Mouse (Mus musculus) G1E-ER4 (cell line): ENCODE measurements around the gene Fam20b. TPM values are rescaled to one million over a fixed set of nuclear protein-coding genes. Genes with fewer than 3 reads are reported as not detected.

ENCODE experiments used
- GATA1 ChIP-seq: IDR thresholded peaks from one replicate; pipeline ENCODE4 v1.8.0; 2012; ENCODE audit warnings: low read length, inconsistent platforms
- polyA plus RNA-seq: library from polyadenylated mRNA; stranded (reverse); fragments of >175 nt; gene quantifications from 2 replicates; pipeline ENCODE4 v1.2.3, GENCODE M21; 2012

Fam20b gene
- polyA plus RNA-seq, 1 experiment: 11.7 TPM

DNA sequence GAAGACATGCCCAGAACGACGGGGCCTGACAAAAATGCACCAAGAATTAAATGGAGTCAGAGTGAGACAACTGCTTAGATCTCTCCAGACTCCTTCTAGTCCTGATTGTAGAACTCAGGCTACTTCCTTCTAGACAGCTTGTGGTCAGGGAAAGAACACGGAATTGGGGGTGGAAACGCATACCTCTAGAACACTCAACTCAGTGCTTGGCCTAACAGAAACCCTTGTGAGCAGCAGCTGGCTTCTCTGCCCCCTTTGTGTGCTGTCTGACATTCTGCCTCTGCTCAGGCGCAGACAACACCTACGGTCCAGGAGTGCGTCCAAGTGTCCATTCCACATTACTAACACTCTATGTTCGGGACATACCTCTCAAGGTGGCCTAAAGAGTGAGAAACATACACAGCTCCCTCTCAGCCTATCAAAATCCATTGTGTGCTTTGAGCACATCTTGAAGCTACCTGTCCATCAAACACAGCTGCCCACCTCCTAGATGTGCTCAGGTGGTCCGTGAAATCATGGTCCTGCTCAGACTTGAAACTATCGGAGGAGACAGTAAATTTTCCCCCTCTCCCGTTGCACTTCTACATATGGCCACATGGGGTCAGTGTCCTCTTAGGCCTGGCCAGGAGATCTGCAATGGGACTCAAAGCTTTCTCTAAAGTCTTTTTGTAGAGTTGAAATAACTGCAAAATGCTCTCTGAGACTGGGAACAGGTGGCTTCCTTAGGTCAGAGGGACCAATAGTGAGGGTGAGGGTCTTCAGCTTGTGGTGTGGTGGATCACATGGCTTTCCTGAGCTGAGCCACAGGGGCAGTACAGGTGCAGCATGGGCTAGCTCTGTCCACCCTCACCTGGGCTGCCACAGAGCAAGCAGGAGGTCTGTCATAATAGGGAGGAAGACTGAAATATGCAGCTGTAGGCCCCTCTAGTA is 22.9 kb upstream of the Fam20b start:
- TF ChIP-seq GATA1: no peak

DNA sequence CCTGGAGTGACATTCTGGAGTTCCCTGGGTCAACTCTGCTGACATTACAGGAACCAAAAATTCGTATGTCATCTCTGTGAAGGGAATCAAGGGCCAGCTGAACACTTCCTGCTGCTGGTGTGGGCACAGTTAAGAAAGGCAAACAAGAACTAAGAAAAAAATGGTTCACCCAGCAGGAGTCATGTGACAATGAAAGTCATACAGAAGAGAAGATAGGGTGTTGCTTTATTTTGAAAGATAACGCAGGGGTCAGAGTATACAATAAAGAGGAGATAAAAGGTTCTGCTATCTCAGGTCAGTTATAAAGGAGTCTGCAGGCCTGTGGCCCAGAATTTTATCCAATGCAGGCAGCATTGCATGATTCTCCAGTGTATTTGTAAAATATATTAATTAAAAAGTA is 16.9 kb upstream of the Fam20b start:
- peak; percentile 37 for TF ChIP-seq GATA1

DNA sequence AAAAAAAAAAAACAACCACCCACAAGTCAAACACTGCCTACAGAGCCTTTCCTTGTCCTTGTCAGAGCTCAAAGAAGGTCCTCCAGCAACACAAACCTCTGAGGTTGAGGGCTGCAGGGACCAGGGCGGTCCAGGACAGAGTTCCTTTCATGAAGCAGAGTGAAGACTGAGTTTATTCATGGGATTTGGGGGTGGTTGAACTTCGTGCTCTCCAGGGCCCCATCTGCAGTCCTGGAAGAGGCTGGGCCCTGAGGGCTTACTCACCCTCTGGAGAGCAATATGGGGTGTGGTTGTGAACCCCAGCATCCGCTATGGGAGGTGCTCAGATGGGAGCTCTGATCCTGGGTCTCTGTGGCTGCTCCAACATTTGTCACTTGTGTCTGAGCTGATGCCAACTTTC is 15.1 kb upstream of the Fam20b start:
- no peak for TF ChIP-seq GATA1

DNA sequence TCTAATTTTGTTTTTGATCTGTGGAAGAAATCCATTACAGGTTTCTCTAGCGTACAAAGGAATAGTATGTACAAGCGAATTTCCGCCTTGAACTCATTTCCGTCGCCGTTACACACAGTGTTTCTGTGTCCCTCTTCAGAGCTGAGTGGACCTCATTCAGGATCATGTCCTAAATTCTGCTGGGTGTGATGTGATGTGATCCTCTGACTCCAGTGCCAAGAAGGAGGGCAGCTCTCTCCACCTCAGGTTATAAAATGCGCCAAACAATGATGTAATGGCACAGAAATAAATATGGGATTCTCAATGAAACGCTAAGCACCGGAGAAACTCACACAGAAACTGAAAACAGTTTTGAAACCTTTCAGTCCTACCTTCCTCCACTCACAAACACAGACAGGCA is 14.7 kb upstream of the Fam20b start:
- TF ChIP-seq GATA1: no peak

DNA sequence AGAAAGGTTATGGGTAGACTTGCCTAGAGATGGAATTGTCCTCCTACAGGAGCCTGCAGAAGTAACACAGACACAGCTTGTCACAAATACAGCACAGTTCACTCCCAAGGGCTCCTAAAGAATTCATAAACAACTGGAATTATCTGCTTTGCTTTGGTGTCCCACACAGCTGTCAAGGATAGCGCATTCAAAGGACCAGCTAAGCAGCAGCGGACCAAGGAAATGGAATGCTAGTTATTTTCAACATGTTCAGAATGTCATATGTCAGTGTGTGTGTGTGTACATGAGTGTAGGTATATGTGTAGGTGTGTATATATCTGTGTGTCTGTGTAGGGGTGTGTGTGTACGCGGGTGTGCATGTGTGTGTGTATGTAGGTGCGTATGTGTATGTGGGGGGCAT is 14.1 kb upstream of the Fam20b start:
- TF ChIP-seq GATA1: no peak

DNA sequence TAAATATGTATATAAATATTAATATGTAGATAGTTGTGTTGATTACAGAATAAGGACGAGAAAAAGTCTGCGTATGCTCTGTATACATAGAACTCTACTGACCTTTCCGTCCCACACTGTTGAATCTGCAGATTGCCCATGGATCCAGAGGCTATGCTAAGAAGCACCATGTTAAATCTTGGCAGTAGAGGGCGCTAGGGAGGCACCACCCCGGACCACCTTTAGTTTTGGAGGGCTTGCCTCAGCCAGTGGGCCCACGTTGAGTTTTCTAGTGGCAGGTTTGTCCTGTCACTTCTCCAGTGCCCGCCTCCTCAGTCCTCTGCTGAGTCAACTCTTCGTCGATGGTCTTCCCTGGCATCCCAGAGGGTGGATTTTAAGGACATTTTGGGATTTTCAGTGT is 11.9 kb upstream of the Fam20b start:
- no peak for TF ChIP-seq GATA1

DNA sequence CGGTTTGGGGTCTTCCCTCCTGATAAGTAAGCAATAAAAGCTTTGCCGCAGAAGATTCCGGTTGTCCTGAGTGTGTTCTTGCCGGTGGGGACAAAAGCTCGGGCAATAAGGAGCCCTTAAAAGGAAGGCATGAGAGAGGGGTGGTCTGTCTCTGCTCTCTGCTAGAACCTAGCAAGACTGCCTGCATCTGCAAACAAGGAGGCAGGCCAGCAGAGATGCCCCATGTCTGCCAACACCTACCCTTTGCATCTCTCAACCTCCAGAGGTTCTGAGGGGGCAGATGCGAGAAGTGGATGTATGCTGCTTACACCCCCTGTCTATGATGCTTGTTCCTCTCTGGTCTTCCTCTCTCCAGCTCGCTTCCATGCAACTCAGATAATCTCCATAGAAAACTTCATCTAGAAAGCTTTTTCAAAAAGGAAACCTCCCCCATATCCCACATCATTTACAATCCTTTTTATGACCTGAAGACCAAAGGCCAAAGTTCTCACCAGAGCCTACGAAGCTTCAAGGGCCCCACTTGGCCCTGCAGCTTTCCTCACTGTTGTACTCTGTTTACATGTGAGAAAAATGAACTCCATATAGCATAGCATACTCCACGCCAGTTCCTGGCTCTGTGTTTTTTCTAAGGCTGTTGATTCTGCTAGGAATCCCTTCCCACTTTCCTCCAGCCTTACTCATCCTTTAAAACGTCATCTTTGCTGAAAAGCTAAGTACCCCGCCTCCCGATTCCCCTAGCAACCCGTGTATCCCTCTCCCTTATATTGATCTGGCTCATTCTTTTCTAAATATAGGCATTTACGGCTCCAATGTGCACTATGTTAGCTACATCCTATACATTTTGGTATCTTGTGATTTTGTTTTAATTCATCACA is 8.6 kb upstream of the Fam20b start:
- no peak for TF ChIP-seq GATA1

DNA sequence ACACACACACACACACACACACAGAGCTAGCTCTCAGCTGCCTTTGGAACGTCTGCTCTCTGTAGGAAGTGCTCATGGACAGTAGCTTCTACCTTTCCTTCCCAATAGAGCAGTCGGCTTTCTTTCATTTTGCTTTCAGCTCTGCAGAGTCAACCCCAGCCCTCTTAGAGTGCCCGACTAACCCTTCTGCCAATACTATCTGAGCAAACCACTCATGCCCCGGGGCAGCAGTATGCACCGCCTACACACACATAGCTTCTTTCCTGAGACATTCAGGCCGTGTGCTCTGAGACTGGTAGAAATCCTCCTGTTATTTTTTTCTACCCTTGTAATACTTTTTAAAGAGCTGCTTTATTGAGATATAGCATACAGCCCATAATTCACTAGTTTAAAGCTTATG is 3.2 kb upstream of the Fam20b start:
- no peak for TF ChIP-seq GATA1

DNA sequence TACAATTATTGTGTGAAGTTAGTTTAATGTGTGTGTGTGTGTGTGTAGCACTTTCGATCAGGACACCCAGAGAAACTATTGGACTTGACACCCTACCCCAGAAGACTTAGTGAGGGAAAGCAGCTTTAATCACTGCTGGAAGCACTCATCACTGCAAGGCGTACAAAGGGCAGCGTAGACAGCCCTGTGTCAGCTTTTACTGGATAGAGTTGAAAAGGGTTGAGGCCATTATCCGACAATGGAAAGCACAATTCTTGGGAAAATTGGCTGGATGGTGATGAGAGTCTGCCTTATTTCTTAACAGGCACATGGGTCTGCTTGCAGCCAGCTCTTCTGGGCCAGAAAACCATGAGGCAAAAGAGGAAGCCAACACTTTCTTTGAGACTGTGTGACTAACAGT is 1.2 kb upstream of the Fam20b start:
- no peak for TF ChIP-seq GATA1

DNA sequence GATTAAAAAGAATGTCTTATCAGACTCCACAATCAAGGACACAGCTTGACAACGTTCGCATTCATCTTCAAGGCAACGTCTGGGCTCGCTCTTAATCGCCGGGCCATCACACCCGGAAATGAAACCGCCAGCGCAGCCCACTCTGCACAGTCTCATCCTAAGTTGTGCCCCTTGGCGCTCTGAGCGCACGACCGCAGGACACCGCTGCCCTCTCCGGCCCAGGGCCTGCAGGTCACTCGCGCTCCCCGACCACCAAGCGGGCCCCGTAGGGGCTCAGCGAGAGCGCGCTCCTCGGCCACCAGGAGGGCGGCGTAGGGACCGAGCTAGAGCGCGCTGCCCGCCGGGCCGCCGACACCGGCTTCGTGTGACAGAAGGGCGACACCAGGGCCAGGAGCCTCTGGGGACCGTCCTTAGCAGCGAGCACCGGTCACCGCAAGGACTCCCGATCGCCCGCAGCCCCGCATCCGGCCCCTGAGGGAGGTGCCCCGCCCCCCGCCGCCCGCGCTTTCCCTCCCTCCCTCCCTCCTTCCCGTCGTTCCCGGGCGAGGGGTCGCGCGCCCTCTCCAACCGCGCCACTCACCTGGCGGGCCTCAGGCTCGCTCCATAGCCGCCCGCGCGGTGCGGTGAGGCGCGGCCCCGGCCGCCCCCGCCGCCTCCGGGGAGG is 468 bp downstream of the Fam20b start:
- TF ChIP-seq GATA1: no peak

DNA sequence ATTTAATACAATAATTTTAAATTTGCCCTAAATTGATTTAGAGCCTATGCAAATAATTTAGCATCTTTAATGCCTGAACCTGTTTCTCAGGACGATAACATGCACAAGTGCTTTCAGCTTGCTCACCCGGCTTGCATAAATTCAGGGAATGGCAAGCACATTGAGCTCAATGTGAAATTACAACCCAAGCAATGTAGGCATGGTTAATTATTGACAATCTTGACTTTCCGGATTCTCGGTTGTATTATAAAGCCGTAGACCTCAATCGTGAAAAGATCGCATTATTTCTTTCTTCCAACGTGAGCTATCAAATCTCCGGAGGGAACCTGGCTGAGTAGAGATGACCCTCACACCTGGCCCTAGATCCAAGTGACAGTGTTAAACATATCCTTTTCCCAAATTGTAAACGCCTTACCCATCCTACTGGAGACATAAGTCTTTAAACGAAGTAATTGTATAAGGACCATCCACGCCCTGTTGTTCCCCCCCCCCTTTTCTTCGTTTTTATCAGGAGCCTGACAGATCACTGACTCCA is 1.1 kb downstream of the Fam20b start:
- TF ChIP-seq GATA1: no peak

DNA sequence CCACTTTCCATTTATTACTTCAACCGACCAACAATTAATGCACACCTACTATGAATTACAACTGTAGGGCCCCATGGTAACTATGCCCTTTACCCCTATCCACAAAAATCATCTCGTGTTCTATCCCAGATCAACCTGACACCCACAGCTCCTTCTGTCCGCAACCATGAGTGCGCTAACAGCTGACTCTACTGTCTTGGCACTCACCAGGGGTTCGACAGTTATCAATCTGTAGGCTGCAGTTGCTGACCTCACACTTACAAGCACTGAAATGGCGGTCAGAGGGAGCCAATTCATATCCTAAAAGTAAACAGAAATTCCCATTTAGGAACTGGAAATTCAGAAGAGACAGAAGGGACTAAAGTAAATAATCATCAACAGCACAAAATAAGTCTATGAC is 2.2 kb downstream of the Fam20b start:
- no peak for TF ChIP-seq GATA1

DNA sequence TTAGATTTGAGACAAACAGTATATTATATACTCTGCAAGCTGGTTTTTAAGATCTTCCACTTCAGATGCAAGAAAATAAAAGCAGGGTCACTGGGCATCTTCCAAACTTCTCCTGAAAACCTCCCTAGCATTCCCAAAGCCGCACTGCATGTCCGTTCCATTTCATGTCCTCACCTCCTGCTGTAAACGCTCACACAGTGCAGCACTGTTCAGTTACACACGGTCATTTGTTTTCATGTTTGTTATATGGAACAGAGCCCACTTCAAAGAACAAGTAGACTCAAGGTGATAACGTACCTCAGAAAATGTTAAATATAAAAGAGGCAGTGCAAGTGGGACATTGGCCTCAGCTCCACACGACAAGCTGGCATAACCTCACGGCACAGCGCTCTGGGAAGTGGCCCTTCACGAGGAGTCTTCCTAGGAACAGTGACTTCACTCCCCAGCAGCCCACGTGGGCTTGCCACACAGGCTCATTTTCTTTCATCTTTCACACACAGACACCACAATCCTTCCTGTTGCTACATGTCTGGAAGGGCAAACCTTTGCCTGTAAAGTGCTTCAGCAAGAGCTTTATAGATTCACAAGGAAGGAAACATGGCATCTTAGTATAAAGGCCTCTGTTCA is 8.3 kb downstream of the Fam20b start:
- no peak for TF ChIP-seq GATA1

DNA sequence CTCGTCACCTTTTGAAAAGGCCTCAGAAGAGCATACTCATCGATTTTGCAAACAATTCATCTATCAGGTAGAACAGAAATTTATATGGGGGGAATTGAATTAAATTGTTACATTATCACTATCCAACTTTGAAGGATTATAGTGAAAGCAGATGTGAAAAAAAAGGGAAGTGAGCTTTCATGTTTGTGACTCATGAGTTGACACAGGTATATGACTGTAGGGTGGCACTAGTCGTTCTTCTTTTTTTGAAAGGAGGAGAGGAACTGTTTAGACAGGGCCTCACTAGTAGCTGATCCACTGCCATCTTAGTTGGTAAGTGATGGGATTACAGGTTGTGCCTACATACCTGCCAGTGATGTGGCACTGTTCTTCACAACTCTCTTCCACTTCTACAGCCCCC is 10.2 kb downstream of the Fam20b start:
- no peak for TF ChIP-seq GATA1

DNA sequence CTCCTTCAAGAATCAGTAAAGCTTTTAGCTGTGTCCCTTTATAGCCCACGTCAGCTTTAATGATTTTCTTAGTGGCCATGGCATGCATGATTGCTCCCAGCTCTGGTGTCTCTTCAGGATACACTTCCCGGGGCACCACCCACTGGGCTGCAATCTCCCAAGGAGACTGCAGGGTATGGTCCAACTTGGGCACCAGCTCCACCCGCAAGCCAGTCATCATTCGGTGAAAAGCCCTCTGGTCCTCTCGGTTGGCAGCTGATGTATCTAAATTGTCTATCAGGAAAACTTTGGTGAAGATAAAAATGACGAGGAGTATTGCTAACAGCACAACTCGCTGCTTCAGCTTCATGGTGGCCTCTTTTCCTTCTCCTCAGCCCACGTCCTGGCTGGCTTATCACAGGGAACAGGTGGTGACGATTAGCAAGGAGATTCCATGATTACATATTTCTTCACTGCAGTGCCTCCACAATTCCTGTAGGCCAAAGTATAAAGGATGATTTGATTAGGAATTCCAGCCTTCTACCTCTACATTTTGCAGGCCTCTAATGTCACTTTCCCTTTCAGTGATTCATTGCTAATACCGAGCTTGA is 13.1 kb downstream of the Fam20b start:
- TF ChIP-seq GATA1: peak; percentile 28
